Mouse (Mus musculus) megakaryocyte, embryonic 14.5 days (primary cell): ENCODE measurements at regions not wholly inside any gene's neighbourhood (a gene's known extent, or its start where the extent isn't known, plus 50 kb on each side); places are given as distances from the start of the nearest gene placed in this dataset.

ENCODE experiments used
- H3K27me3 ChIP-seq: replicated peaks from 2 replicates; pipeline ENCODE3; 2012; ENCODE audit warnings: inconsistent platforms
- H3K36me3 ChIP-seq: replicated peaks from 2 replicates; pipeline ENCODE3; 2012; ENCODE audit warnings: low read length, inconsistent platforms, mixed read lengths
- H3K4me1 ChIP-seq: 2 replicates; pipeline ENCODE4 v1.6.1; 2012; ENCODE audit warnings: inconsistent platforms
- H3K4me3 ChIP-seq: replicated peaks from 2 replicates; pipeline ENCODE3; 2012; ENCODE audit warnings: moderate library complexity, mild to moderate bottlenecking, inconsistent platforms
- H3K9me3 ChIP-seq: 2 replicates; pipeline ENCODE4 v1.6.1; 2012; ENCODE audit warnings: inconsistent platforms
- FLI1 ChIP-seq: IDR thresholded peaks from 2 replicates; pipeline ENCODE4 v1.6.1; 2012; ENCODE audit warnings: low read length, inconsistent platforms, mixed read lengths
- GATA1 ChIP-seq: IDR thresholded peaks from 3 replicates; pipeline ENCODE4 v1.6.1; 2012; ENCODE audit warnings: mixed read lengths, low read length, inconsistent platforms, borderline replicate concordance

GRCm38 (mm10) chr6:98429120-98429519, 86.6 kb upstream of the Gm765 start:
- no peaks in the 10 kb centered on the region for H3K9me3 ChIP-seq
- no peak overlapping the region for H3K4me3 ChIP-seq
- no peaks in the 10 kb centered on the region for H3K36me3 ChIP-seq
- no peak for TF ChIP-seq GATA1
- TF ChIP-seq FLI1, result no peak
- H3K27me3 ChIP-seq, result no peaks in the 10 kb centered on the region
- H3K4me1 ChIP-seq, result no peaks in the 10 kb centered on the region

- H3K4me1 ChIP-seq, result no peaks in the 10 kb centered on the region
- TF ChIP-seq GATA1, result no peak
- TF ChIP-seq FLI1, result no peak
- no peaks in the 10 kb centered on the region for H3K36me3 ChIP-seq
Measured at GRCm38 (mm10) chr6:98402605-98403004, 60.1 kb upstream of the Gm765 start.

GRCm38 (mm10) chr6:98394589-98394988, 52.0 kb upstream of the Gm765 start:
- H3K9me3 ChIP-seq, result no peaks in the 10 kb centered on the region
- no peaks in the 10 kb centered on the region for H3K36me3 ChIP-seq
- no peaks in the 10 kb centered on the region for H3K27me3 ChIP-seq
- no peak overlapping the region for H3K4me3 ChIP-seq
- TF ChIP-seq GATA1, result no peak
- no peak for TF ChIP-seq FLI1
- no peaks in the 10 kb centered on the region for H3K4me1 ChIP-seq

More at GRCm38 (mm10) chr6:98402605-98403004, 60.1 kb upstream of the Gm765 start:
- Histone ChIP-seq H3K9me3 (no peaks in the 10 kb centered on the region), H3K4me3 (no peak overlapping the region), H3K27me3 (no peaks in the 10 kb centered on the region)
